Mouse (Mus musculus): Measurements from ENCODE around the gene Cyfip2.
"Not testable (repeated sequence)": the region's sequence is repeated elsewhere in the genome, so short reads cannot be mapped to it uniquely, and the experiment has no call there.

DNA sequence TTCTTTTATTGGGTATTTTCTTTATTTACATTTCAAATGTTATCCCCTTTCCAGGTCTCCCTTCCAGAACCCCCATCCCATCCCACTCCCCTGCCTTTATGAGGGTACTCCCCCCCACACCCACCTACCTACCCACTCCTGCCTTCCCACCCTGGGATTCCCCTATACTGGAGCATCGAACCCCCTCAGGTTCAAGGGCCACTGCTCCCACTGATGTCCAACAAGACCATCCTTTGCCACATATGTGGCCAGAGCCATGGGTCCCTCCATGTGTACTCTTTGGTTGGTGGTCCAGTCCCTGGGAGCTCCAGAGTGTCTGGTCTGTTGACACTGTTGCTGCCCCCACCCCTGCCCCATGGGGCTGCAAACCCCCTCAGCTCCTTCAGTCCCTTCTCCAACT, 130.6 kb downstream of the Cyfip2 start:
- not testable (repeated sequence) for TF ChIP-seq POLR2A (IDR thresholded peaks at IDR 0.05; ENCODE audit: extremely low read depth, insufficient read depth, low read length); CTCF (IDR thresholded peaks at IDR 0.05; ENCODE audit: low read depth, low read length)

Measured in liver, adult 2 months (tissue).